Mouse (Mus musculus): ENCODE measurements at regions not wholly inside any gene's neighbourhood (a gene's known extent, or its start where the extent isn't known, plus 50 kb on each side); places are given as distances from the start of the nearest gene placed in this dataset.

GRCm38 (mm10) chr13:99611715-99612494 is 95.6 kb upstream of the Map1b start:
- TF ChIP-seq GATA1 (IDR thresholded peaks at IDR 0.05; ENCODE audit: borderline replicate concordance, low read length) = no peak
- TF ChIP-seq FLI1 (IDR thresholded peaks at IDR 0.05; ENCODE audit: low read length) = no peak

Measured in megakaryocyte, embryonic 14.5 days (primary cell).